Mouse (Mus musculus) layer of hippocampus, postnatal 10 days (tissue): ENCODE results near the gene Sik2. TPM values are rescaled to one million over a fixed set of nuclear protein-coding genes. Genes with fewer than 3 reads are reported as not detected.

Experiments
- DNase-seq, 2 experiments: peaks; one replicate each; pipeline ENCODE4 v3.0.0; 2021; ENCODE audit warnings: low spot score in 2 of 2
- total RNA-seq, 2 experiments: library from RNA; stranded (reverse); gene quantifications; 2 replicates each; pipeline ENCODE4 v1.2.3; 2021

Gene Sik2
- total RNA-seq, 2 experiments from 2014 or later: 39.5 to 39.8 TPM

DNA sequence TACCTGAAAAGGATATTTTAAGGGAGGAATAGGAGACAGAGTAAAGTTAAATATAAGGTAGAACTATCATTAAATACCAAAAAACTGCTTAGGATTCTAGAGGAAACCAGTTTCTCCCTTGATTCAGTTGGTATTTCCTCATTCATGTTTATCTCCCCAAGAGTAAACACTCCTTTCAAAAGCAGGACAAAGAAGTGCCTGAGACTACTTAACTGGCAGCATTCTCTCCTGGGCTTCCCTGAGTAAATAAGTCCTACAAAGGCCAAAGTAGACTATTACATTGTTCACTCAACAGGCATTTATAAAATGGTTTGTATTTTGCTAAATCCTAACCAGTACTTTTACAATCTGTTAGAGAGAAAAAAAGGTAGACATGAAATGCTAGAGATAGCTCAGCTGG lies 22.2 kb downstream of the Sik2 start:
- DNase-seq: no peak

DNA sequence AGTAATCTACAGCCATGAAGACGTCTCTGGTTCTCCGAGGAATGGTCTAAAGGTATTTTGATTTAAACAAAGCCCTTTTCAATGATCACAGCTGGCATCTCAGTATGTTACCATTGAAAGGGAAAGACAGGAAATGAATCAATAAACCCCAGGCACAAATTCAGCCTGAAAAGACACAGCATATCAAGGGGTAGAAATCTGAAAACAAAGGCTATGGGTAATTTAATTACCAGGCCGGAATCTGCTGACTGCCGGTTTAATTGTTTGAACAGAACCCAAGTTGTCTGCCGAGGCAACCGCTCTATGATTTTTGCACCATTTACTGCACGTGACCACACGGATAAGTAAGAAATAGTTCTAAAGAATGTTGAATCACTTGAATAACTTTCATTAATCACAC lies 22.8 kb downstream of the Sik2 start:
- no peak for DNase-seq

DNA sequence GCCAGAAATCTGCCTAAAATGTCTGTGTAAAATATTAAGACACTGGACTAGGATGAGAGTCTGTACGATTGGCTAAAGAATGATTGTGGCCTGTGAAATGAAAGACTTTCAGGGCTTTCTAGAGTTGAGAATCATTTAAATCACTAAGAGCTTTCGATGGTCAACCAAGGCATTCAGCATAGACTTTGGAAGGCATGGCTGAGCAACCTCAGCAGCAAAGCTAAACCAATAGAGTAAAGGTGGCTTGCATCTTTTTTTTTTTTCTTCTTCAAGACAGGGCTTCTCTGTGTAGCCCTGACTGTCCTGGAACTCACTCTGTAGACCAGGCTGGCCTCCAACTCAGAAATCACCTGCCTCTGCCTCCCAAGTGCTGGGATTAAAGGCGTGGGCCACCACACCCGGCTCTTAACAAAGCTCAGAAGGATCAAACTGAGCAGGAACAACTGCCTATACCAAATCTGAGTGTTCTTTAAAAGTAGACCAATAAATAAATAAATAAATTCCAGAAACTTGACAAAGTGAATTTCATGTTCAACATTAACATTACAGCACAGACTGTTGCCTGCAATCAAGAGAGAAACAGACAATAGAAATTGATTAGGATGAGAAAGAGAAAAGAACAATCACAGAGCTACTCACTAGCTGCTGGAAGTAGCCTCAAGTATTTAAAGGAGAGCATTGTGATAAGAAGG lies 27.2 kb downstream of the Sik2 start:
- no peak for DNase-seq

DNA sequence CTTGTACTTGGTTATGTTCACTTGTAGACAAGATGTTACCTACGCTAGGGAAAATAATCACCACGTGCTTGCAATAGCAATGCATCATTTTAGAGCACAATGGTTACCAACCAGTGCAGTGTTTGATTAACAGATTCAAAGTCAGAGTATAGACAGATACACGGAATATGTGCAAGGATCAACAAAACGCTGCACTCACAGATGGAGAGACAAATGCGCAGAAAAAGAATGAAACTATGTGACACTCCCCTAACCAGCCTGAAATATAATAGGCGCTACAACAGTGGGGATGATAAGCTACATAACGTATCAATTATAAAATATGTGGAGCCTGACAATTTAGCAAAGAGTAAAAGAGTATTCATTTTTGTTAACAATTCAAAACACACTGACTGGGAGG lies 34.2 kb downstream of the Sik2 start:
- DNase-seq: no peak

DNA sequence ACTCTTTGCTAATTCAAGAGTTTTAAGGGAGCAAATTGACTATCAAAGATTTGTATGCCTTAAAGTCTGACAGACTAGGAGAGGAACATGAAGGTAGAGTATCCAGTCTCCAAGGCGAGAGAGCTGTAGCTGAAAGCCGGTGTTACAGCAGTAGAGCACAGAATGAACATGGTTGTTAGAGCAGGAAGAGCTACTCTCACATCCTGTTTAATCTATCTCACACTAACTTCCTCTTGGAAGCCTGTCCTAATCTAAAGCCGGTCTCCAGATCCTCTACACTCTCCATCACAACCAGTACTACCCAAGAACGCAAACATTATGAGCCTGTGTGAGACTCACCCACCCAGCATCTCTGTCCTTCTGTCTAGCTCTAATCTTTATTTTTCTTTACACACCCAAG lies 38.5 kb downstream of the Sik2 start:
- DNase-seq: no peak

- no peak for DNase-seq
Measured at GRCm38 (mm10) chr9:50969266-50969665, 39.6 kb downstream of the Sik2 start.

GRCm38 (mm10) chr9:50966277-50966676 lies 42.6 kb downstream of the Sik2 start:
- DNase-seq: no peak

DNA sequence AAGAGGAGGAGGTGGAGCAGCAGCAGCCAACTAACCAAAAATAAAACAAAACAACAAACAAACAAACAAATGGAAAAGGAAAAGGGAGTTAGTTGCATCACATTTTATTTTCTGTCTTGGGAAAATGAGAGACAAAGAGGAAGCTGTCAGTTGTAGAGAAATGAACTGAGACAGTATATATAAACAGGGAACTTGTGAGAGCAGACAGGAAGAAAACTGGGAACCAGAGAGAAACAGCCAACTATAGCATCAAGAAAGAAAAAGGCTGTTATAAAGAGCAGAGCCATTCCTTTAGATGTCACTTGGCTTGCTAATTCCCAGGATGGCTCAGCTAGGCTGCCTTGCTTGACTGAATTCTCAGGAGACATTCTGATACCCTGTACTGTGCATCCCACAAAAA lies 43.5 kb downstream of the Sik2 start:
- no peak for DNase-seq

DNA sequence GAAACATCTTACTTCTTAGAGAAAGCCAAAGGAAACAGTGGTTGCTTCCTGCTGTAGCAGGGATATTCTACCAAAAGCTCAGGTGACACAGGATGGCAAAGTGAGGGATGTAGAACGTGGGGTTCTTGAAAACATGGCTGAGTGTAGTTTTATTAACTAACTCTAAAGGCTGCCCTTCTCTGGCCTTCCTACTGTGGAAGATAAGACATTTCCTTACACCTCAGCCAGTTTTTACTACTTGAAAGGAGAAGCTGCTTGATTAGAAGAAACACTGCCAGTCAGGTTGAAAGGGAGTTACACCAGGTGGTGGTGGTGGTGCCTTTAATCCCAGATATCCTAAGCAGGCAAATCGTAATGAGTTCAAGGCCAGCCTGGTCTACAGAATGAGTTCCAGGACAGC lies 44.0 kb downstream of the Sik2 start:
- no peak for DNase-seq

DNA sequence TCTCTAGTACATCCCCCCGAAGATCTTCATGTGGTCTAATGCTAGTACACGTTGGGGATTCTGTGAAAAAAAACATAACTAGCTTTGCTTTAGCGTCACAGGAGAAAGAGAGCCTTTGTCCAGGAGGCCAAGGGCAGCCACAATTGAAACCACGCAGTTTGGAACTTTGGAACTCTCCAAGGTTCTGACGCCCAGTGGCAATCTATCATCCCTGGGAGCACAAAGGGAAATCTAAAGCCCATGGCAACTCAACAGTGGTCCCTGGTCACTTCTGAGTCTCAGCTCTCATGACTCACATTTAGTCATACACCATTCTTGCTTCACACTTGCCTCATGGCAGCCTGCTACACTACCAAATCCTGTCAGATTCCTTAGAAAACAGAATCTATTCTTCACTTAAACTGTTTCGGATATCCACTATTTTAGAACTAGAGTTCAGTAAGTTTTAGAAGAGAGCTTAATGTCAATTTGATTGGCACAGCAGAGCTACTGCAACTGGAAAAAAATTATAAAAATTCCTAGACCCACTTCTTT lies 50.9 kb downstream of the Sik2 start:
- no peak for DNase-seq

DNA sequence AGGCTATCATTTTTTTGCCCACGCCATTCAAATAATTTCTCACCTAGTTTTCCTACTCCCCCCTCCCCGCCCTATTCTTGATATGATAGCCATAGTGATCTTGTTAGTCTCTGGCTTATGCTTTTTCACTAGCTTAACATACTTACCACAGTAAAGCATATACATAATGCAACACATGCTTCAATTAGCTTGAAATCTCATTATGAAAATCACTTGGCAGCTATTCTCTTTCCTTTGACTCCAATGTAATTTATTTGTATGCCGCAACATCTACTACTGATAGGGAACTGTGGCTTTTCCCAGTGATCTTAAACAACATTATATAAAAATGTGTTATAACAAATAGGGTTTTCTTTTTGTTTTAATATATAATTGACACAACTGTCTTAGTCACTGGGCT lies 53.7 kb downstream of the Sik2 start:
- DNase-seq: no peak

DNA sequence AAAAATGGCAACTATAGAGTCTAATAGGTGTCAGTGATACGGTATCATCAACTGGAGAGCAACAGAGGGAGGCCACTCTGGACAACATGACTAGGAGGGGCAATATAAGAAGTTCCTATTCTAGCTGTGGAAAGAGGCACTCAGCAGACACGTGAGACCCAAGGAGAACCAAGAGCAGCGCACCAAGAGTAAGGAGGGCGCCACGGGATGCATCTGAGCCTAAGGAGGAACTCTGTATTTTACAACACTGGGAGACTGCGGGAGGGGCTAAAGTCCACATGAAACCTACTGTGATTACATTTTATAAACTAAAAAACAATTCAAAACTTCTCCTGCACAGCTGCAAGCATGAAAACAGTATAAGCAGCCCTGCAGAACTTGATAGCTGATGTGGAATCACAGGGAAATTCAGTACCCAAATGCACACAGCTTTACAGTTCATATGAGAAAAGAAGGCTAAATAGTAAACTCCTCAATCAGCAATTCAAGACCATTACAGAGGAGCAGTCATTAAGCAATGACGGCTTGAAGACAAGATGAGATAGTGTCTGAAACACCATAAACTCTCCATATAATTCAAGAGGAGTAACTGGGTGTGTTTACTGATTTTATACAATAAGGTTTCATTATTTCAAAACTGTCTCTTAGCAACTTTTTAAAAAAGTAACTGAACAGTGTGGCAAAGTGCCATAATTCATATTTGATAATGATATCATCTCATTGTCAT lies 60.6 kb downstream of the Sik2 start:
- DNase-seq: no peak

- DNase-seq: no peak
Measured at GRCm38 (mm10) chr9:50946338-50946737, 62.5 kb downstream of the Sik2 start.

GRCm38 (mm10) chr9:50944826-50945225 lies 64.0 kb downstream of the Sik2 start:
- no peak for DNase-seq

- no peak for DNase-seq
Measured at GRCm38 (mm10) chr9:50942711-50943110, 66.2 kb downstream of the Sik2 start.

- DNase-seq: no peak
Measured at GRCm38 (mm10) chr9:50941804-50942401, 67.0 kb downstream of the Sik2 start.

DNA sequence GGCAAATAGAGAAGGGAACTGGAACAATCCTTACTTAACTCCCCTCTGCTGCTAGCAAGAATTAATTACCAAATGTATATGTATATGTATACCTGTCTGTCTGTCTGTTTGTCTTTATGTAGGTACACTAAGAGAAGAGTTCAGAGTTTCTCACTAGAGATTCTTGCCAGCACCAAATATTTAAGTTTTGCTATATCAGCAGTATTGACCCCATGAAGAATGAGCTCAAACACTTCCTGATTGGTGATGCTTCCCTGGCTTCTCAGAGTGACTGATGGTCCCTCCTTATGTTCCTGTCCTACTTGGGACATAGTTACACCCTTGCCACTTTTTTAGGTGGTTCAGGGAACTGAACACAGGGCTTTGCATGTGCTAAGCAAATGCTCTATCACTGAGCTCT lies 78.9 kb downstream of the Sik2 start:
- DNase-seq: no peak

GRCm38 (mm10) chr9:50925801-50926200 lies 83.1 kb downstream of the Sik2 start:
- no peak for DNase-seq

DNA sequence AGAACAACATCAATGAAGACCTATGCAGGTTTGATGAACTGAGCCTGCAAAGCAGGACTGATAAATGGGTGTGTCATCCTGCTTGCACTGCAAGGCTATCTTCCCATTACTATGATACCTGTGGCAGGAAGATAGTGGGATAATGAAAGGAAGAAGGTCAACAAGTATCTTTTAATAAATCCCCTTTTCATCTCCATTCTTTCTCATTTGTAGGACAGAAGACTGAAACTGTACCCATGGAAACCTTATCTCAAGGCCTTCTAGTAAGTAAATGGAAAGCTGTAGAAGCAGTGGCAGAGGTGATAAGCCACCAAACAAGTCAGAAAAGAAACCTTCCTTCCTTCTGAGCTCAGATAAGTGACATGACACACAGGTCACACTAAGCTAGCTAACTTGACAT lies 84.4 kb downstream of the Sik2 start:
- no peak for DNase-seq

DNA sequence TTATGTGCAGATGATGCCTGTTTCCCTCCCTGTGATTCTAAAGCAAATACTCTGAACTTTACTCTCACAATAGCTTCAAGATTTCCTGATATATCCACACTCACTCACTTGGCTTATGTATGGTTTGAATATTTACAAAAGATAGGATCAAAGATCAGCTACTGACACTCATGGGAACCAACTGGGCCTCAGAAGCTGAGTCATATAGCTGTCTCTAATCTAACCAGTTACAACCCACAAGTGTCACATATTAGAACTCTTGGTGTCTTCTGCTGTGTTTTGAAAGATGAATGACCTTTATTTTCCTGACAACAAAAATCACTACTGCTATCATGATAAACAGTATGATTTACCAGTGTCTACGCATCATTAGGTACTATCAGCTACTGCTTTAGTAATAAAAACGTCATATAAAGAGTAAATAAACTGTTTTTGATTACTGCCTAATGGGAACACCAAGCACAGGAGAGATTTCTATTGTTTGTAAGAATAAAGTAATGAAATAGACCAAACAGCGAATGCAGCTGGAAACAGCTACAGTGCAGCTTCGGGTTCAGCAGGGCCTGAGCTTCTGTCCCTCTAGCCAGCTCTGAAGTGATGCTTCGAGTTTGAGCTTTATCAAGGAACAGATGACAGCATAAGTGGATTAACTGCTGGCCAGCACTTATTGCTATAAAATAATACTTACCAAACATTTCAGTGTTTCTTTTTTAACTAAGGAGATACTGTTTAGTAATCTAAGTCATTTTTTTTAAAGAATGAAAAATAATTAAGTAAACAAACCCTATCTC lies 86.3 kb downstream of the Sik2 start:
- no peak for DNase-seq
